Mouse (Mus musculus) bone marrow macrophage, adult 2 months (primary cell): ENCODE measurements at regions not wholly inside any gene's neighbourhood (a gene's known extent, or its start where the extent isn't known, plus 50 kb on each side); places are given as distances from the start of the nearest gene placed in this dataset.

ENCODE experiments used
- CTCF ChIP-seq: IDR thresholded peaks from 2 replicates; pipeline ENCODE4 v1.5.1; 2012; ENCODE audit warnings: low read depth, mild to moderate bottlenecking, low read length, moderate library complexity
- POLR2A ChIP-seq: IDR thresholded peaks from 2 replicates; pipeline ENCODE4 v1.6.1; 2012; ENCODE audit warnings: mild to moderate bottlenecking, low read depth, low read length, borderline replicate concordance

DNA sequence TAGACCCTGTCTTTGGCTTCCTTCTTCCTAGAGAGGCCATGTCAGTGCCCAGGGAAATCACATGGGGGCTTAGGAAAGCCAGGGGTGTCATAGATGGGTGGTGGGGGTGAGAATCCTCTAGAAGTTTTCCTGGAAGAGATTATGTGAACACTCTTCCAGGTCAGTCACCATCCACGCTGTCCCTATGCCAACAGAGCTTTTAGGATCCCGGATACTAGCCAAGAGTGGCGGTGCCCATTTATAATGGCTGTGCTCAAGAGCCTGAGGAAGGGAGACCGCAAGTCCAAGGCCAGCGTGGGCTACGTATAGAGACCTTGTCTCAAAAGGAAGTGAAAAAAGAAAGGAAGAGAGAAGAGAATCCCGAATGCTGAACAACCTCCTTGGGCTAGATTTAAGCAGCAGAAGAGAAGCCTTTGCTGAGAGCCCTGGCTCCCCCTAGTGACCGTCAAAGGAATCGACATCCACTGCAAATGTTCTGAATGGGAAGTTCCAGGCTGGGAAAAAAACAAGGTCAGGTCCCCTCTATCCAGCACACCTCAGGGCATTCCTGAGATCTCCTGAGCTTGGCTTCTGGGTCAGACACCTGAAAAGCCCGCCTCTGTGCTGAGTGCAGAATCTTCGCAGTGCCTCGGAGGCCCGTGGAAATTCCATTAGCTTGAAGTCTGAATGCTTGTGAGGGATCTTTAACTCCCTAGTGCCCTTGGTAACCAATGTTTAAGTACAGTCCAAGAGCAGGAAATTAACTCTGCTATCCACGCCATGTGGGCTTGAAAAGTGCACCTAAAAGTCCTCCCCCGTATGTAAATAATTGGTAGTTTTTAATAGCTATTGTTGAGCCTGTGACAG lies 50.5 kb upstream of the Cdh5 start:
- TF ChIP-seq CTCF (peak; percentile 65), POLR2A (no peak)
